Mouse (Mus musculus) heart, embryonic 13.5 days (tissue): ENCODE results near the gene Krt16. TPM values are rescaled to one million over a fixed set of nuclear protein-coding genes. Genes with fewer than 3 reads are reported as not detected.
A peak's percentile ranks its signal among the peaks of the same experiment; 100 is the strongest.

Source experiments
- ATAC-seq: fragments of 200-750 bp; cut with Nextera tagmentation; 2 replicates; pipeline ENCODE4 v1.8.0; 2017; ENCODE audit warnings: moderate TSS enrichment; ENCODE audit not compliant: insufficient number of reproducible peaks, low FRiP score, low TSS enrichment; ENCODE audit errors: extremely low read depth
- H3K27ac ChIP-seq: fragments of 300-500 bp; sonication (generic); replicated peaks from 2 replicates; pipeline ENCODE4 v1.5.1; 2015; ENCODE audit warnings: moderate library complexity, mild to moderate bottlenecking, inconsistent platforms
- H3K27me3 ChIP-seq: fragments of 300-500 bp; sonication (generic); replicated peaks from 2 replicates; pipeline ENCODE4 v1.6.1; 2015; ENCODE audit warnings: mild to moderate bottlenecking, inconsistent platforms
- H3K36me3 ChIP-seq: fragments of 300-500 bp; sonication (generic); 2 replicates; pipeline ENCODE4 v1.6.1; 2015; ENCODE audit warnings: mild to moderate bottlenecking, inconsistent platforms
- H3K4me1 ChIP-seq: fragments of 300-500 bp; sonication (generic); 2 replicates; pipeline ENCODE4 v1.6.1; 2015; ENCODE audit warnings: inconsistent platforms
- H3K4me2 ChIP-seq: fragments of 300-500 bp; sonication (generic); 2 replicates; pipeline ENCODE4 v1.6.1; 2015; ENCODE audit warnings: inconsistent platforms, mild to moderate bottlenecking, moderate library complexity
- H3K4me3 ChIP-seq: fragments of 300-500 bp; sonication (generic); 2 replicates; pipeline ENCODE4 v1.5.1; 2015; ENCODE audit warnings: moderate library complexity, mild to moderate bottlenecking, inconsistent platforms
- H3K9ac ChIP-seq: fragments of 300-500 bp; sonication (generic); 2 replicates; pipeline ENCODE4 v1.6.1; 2015; ENCODE audit warnings: inconsistent platforms, mild to moderate bottlenecking, moderate library complexity
- H3K9me3 ChIP-seq: fragments of 300-500 bp; sonication (generic); 2 replicates; pipeline ENCODE4 v1.6.1; 2016; ENCODE audit warnings: inconsistent platforms
- WGBS: fragments of 180-500 bp; shearing (Covaris S2); methylation state at CpG from one replicate; pipeline ENCODE4 v1.1.7; 2015; ENCODE audit warnings: mixed read lengths; 5-methylcytosine and 5-hydroxymethylcytosine counted together
- polyA plus RNA-seq: library from polyadenylated mRNA; unstranded; fragments of >200 nt; fragmentation: Nextera tagmentation; extraction: Ambion mirVana; gene quantifications from 2 replicates; pipeline ENCODE4 v1.2.1, GENCODE M21; 2015

The Krt16 gene
- not detected in 2 replicates for polyA plus RNA-seq

DNA sequence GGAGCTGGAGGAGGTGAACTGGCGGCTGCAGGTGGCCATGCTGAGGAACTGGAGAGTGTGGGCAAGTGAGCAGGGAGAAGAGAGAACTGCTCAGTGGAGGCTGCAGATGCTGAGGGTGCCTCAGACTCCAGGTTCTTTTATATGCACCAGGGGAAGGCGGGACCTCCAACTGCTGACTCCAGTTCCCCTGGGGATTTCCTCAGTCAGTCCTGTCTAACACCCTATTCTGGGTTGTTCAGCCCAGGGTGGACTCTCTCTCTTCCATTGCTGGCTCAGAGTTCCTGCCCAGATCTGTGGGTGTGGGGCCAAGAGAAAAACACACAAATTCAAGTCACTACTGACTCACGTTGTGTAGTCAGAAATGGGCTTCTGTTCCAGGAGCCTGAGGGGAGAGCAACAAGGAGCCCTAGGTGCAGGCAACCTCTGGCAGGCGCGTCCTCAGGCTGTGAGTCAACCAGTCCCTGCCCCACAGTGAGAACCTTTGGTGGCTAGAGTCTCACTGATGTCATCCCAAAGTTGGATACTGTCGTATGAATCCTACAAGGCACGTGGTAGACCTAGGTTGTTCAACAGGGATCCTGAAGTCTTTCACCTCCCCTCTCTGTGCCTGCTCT lies at the start of gene Krt16:
Krt16 (minus strand) TSS at position 51 of the 614 bp plus-strand sequence.
- H3K27ac ChIP-seq, result no peak within 1 kb of the TSS
- no peak within 1 kb of the TSS for H3K4me3 ChIP-seq
- ATAC-seq, result no peak
- H3K9me3 ChIP-seq, result no peaks in the 10 kb centered on the region
- no peaks in the 10 kb centered on the region for H3K36me3 ChIP-seq
- no peaks in the 10 kb centered on the region for H3K27me3 ChIP-seq
- no peak within 1 kb of the TSS for H3K9ac ChIP-seq
- no peak within 1 kb of the TSS for H3K4me2 ChIP-seq
- H3K4me1 ChIP-seq, result no peaks in the 10 kb centered on the region
- WGBS, result 74% methylated on average over 7 of the region's 7 CpGs

DNA sequence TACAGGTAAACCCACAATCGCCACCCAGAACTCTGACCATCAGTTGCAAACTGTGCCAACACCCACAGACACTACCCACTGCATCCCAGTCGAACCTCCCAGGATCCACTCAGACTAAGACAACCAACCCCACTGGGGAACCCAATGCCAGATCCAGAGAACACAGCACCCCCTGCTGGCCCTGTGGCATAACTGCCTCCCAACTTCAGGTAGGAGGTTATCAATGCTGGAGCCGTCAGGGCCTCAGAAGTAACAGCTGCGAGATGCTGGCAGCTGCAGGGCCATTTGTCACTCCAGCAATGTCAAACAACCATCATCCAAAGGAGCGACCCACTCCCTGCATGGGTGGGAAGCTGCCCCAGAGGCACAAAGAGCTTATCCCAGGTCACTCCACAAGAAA lies 49.1 kb upstream of the Krt16 start:
- Histone ChIP-seq H3K4me3 (no peak overlapping the region), H3K36me3 (no peaks in the 10 kb centered on the region), H3K4me1 (peaks cover 9% of the 10 kb centered on the region), H3K27me3 (peaks cover 42% of the 10 kb centered on the region), H3K9ac (no peak overlapping the region), H3K27ac (no peak overlapping the region), H3K4me2 (peak overlapping the region; percentile 60), H3K9me3 (no peaks in the 10 kb centered on the region)
- WGBS, result 28% methylated on average over 5 of the region's 5 CpGs
- ATAC-seq, result no peak

DNA sequence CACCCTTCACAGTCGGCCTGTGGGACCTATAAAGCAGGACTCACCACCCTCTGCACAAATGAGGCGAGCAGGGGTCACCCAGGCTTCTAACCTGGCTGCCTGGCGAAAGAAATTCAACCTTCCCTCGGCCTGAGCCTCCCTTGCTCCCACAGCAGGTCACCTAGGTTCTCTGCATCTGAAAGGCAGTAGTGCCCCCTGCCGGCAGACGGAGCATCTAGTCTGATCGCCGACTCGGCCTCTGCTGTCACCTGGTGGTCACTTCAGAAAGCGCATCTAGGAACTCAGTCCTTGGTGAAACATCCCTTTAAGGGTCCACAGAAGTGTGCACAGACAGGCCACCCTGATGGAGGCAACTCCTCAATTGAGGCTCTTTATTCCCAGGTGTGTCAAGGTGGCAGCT lies 46.6 kb upstream of the Krt16 start:
- Histone ChIP-seq H3K9ac (0 out of 2 replicates have a peak overlapping the region, but pooled peaks have one; percentile 42), H3K36me3 (no peaks in the 10 kb centered on the region), H3K4me1 (peaks cover 22% of the 10 kb centered on the region), H3K4me2 (no peak overlapping the region), H3K27ac (no peak overlapping the region), H3K27me3 (peaks cover 39% of the 10 kb centered on the region), H3K4me3 (no peak overlapping the region), H3K9me3 (no peaks in the 10 kb centered on the region)
- 8% methylated on average over 10 of the region's 10 CpGs for WGBS
- no peak for ATAC-seq

DNA sequence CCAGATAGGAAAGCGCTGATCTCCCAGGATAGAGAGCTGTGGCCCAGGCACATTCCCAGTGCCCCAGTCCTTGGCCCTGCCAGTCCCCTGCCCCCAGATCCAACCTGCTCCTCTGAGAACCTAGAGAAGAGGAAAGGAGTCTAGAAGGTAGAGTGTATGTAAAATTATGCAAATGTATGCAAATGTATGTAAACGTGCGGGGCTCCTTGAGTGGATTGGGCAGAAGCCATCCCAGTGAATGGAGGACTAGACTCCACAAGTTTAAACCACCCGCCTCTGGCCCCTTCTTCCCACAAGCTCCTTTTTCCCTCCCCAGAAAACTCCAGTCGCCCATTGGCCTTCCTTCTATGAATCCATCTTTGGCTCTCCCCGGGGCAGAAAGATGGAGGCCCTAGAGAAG lies 44.2 kb upstream of the Krt16 start:
- H3K27me3 ChIP-seq, result peaks cover 37% of the 10 kb centered on the region
- H3K4me3 ChIP-seq, result no peak overlapping the region
- no peaks in the 10 kb centered on the region for H3K36me3 ChIP-seq
- no peak for ATAC-seq
- WGBS, result 55% methylated on average over 6 of the region's 6 CpGs
- H3K9me3 ChIP-seq, result no peaks in the 10 kb centered on the region
- no peak overlapping the region for H3K27ac ChIP-seq
- peaks cover 32% of the 10 kb centered on the region for H3K4me1 ChIP-seq
- no peak overlapping the region for H3K4me2 ChIP-seq
- no peak overlapping the region for H3K9ac ChIP-seq

DNA sequence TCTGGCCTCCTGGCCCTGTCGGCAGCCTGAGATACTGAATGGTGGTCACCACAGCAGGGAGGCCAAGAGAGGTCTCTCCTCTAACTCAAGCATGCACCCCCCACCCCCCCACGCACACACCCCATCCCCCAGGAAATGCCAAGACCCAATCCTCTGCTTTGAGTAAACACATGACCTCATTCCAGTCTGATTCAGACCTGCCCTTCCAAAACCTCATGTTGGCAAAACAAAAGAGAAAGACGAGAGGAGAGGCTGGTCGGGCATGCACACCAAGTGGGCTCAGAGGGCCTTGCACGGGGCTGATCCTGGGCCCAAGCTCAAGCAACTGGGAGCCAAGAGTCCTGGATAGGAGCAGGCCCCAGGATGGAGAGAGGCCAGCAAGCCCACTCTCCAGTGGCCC lies 41.5 kb upstream of the Krt16 start:
- no peak for ATAC-seq
- H3K4me2 ChIP-seq, result no peak overlapping the region
- no peaks in the 10 kb centered on the region for H3K36me3 ChIP-seq
- no peaks in the 10 kb centered on the region for H3K9me3 ChIP-seq
- 38% methylated on average over 5 of the region's 5 CpGs for WGBS
- H3K27me3 ChIP-seq, result peaks cover 15% of the 10 kb centered on the region; the same call in 1 of the 2 replicates
- 0 out of 2 replicates have a peak overlapping the region, but pooled peaks have one; percentile 29 for H3K27ac ChIP-seq
- no peak overlapping the region for H3K4me3 ChIP-seq
- H3K4me1 ChIP-seq, result peaks cover 38% of the 10 kb centered on the region
- no peak overlapping the region for H3K9ac ChIP-seq

DNA sequence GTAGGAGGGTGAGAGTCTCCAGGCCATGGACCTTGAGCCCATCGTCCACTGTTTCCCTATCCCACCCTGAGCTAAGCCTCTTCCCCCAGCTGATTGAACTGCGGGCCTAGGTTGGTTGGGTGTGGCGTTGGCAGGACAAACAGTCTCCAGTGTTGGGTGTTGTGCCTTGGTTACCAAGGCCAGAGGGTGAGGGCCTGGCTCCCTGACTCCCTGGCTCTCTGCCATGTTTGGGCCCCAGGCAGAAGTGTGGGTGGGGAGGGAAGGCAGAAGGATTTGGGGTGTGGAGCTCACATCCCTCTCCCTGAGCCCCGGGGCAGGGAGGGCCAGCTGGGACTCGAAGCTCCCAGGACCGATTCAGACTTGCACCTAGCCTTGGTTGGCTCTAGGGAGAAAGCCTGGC lies 40.2 kb upstream of the Krt16 start:
- H3K4me3 ChIP-seq, result no peak overlapping the region
- H3K4me1 ChIP-seq, result peaks cover 36% of the 10 kb centered on the region
- no peaks in the 10 kb centered on the region for H3K9me3 ChIP-seq
- no peaks in the 10 kb centered on the region for H3K36me3 ChIP-seq
- H3K9ac ChIP-seq, result no peak overlapping the region
- 80% methylated on average over 6 of the region's 6 CpGs for WGBS
- H3K27ac ChIP-seq, result no peak overlapping the region
- H3K27me3 ChIP-seq, result peaks cover 12% of the 10 kb centered on the region; the same call in 1 of the 2 replicates
- H3K4me2 ChIP-seq, result no peak overlapping the region
- ATAC-seq, result no peak

DNA sequence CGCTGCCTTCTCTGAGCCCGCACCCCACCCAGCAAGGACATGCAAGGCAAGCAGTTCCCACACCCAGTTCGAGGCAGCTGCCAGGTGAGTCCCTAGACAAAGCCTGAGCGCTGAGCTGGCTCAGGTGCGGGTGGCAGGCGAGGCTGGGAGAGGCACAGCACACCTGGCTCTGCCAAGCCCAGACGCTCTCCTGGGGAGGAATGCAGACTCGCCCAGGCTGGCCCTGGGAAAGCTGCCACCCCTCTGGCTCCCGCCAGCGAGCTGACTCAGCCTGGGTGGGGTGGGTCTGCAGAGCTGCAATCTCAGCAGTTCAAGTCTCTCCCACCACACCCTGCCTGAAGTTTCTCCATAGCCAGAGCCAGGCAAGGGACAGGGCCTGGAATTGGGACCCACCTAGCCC lies 38.3 kb upstream of the Krt16 start:
- Histone ChIP-seq H3K9me3 (no peaks in the 10 kb centered on the region), H3K36me3 (no peaks in the 10 kb centered on the region), H3K4me3 (no peak overlapping the region), H3K4me2 (no peak overlapping the region), H3K27ac (no peak overlapping the region), H3K4me1 (peaks cover 36% of the 10 kb centered on the region), H3K27me3 (0 out of 2 replicates have a peak, but pooled peaks cover 4% of the 10 kb centered on the region), H3K9ac (no peak overlapping the region)
- WGBS, result 48% methylated on average over 10 of the region's 10 CpGs
- ATAC-seq, result no peak; the same call in 1 of the 2 replicates

DNA sequence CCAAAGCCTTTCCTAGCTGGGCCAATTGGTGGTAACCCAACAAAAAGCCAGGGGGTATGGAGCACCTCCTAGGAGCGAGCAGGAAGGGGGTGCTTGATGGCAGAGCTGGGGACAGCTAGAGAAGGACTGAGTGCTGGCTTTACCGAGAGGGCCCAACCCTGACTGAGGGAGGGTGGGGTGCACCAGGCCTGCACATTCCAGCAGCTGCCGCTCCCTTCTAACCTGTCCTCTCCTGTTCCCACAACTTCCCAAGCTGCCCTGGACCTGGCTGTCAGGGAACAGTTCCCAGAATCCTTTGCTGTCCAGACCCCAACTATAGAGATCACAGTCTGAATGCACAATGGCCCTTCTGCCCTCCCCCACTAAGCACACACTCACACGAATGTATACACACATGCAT lies 36.3 kb upstream of the Krt16 start:
- ATAC-seq, result no peak
- Histone ChIP-seq H3K4me2 (no peak overlapping the region), H3K9ac (no peak overlapping the region), H3K27me3 (0 out of 2 replicates have a peak, but pooled peaks cover 4% of the 10 kb centered on the region), H3K9me3 (no peaks in the 10 kb centered on the region), H3K4me1 (peaks cover 20% of the 10 kb centered on the region), H3K4me3 (no peak overlapping the region), H3K27ac (no peak overlapping the region), H3K36me3 (no peaks in the 10 kb centered on the region)
- WGBS, result 67% methylated on average over 4 of the region's 4 CpGs

DNA sequence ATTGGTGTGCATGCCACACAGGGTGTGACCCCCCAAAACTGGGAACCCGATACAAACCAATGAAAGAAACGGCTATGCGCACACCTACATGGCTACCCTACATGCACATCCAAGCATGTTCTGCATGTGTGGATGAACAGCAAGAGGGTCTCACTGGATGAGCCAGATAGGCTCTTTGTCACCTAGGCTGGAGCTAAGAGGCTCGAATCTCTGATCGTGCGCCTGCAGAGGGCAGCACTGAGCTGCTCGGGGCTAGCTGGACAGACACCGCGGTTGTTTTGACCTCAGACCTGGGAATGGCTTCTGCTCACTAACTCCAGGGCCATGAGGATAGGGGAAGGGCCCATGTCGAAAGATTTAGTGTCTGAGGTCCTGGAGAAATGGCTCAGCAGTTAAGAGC lies 33.8 kb upstream of the Krt16 start:
- Histone ChIP-seq H3K4me1 (0 out of 2 replicates have a peak, but pooled peaks cover 6% of the 10 kb centered on the region), H3K9me3 (no peaks in the 10 kb centered on the region), H3K27ac (no peak overlapping the region), H3K4me3 (no peak overlapping the region), H3K27me3 (0 out of 2 replicates have a peak, but pooled peaks cover 9% of the 10 kb centered on the region), H3K36me3 (no peaks in the 10 kb centered on the region), H3K9ac (no peak overlapping the region), H3K4me2 (no peak overlapping the region)
- 21% methylated on average over 10 of the region's 10 CpGs for WGBS
- no peak for ATAC-seq

DNA sequence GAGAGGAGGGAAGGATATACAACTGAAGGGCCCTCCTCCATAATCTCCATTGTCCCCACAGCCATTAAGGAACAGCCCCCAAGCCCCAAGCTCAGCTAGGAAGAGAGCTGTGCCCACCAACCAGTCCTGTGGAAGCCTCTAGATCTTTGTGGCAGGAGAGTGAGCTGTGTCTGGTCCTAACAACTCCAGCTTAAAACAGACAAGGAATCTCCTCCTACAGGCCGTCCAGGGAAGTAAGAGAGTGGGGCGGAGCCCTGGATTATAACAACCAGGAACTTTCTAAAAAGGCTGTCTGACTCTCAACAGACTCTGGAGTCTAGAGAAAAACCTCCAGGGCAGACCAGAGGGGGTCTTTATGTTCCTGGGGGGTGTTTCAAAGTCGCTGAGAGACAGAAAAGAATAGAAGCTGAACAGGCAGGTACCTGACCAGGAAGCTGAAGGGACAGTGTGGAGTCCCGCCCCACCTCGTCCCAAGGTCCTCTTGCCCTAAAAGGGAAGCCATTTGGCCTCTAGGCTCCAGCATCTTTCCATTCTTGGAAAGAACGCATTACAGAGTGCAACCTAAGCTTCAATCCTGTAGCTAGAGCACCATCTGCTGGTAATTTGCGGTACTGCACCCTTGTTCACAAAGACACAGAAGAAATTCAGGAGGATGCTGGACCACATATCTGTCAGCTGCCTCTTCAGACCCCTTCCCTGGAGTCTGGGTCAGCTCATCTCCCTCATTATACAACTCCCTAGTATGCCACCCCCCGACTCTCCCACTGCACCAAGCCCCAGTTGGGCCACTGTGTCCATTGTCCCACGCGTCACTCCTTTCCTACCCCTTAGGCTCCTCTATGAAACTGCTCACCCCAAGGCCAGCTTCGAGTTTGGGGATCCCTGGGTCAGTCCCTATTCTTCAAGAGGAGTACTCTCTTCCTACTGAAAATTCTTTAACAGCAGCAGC lies 33.2 kb upstream of the Krt16 start:
- ATAC-seq, result no peak
- 0 out of 2 replicates have a peak, but pooled peaks cover 1% of the 10 kb centered on the region for H3K4me1 ChIP-seq

DNA sequence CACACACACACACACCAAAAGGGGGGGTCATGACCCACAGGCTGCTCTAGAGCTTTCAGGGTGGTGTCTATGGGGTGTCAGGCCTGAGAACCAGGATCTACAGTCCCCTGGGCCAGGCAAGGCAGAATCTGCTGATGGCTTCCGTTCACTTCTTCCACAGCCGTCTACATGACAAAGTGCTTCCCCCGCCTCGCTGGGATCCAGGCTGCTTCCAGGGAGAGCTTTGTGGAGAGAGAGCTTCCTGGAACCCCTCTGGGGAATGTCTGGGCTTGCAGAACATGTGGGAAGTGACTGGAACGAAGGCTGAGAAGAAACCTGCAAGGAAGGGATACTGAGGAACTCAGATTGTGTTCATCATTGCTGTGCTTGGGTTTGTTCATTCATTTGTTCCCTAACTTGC lies 30.1 kb upstream of the Krt16 start:
- no peak overlapping the region for H3K4me2 ChIP-seq
- WGBS, result 58% methylated on average over 5 of the region's 5 CpGs

More for the DNA sequence above, 33.2 kb upstream of the Krt16 start:
- Histone ChIP-seq H3K4me2 (no peak overlapping the region), H3K9me3 (no peaks in the 10 kb centered on the region), H3K27ac (no peak overlapping the region), H3K9ac (no peak overlapping the region), H3K4me3 (no peak overlapping the region), H3K27me3 (peaks cover 9% of the 10 kb centered on the region; the same call in 1 of the 2 replicates), H3K36me3 (no peaks in the 10 kb centered on the region)
- 19% methylated on average over 11 of the region's 11 CpGs for WGBS

More for the DNA sequence above, 30.1 kb upstream of the Krt16 start:
- Histone ChIP-seq H3K36me3 (no peaks in the 10 kb centered on the region), H3K9me3 (no peaks in the 10 kb centered on the region), H3K27me3 (peaks cover 8% of the 10 kb centered on the region; the same call in 1 of the 2 replicates), H3K4me1 (peaks cover 4% of the 10 kb centered on the region), H3K4me3 (no peak overlapping the region), H3K27ac (no peak overlapping the region), H3K9ac (no peak overlapping the region)
- no peak for ATAC-seq
